Mouse (Mus musculus) kidney, postnatal 14 days (tissue): Measurements from ENCODE around the gene Tenm4.
"Not testable (repeated sequence)": the region's sequence is repeated elsewhere in the genome, so short reads cannot be mapped to it uniquely, and the experiment has no call there.

Experiments
- DNase-seq: peaks from one replicate; pipeline ENCODE4 v3.0.0; 2022; ENCODE audit warnings: mixed read lengths

Gene Tenm4

DNA sequence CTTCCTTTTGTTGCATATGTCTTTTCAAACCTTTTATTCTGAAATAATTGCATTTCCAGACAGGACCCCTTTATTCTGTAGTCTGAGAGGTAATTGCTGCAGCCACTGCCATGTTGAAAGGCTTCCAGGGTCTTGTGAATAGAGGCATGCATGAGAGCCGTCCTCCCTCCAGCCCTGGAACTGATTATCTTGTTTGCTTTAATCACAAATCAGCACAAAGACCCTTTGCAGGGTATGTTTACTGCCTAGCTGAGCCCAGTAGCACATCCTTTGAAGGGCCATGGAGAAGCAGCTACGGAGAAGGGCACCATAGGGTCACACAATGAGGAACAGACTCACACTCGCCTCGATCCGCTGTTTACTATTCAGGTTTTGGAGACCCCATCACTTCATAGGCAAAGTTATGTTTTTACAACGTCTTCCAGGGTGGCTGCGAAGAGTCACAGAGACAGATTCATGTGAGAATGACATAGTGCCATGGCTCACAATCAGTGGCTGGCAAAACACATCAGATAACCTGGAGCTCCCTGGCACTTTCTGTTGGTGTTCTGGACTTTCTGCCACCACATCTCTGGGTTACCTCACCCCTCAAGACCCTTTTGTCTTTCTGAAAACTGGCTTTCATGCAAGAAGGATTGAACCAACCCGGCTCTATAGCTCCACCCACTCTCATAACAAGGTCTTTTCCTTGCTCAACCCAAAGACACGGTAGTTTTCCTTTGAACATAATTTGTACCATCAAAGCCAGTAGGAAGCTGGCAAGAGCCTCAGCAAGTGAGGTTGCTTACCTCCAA, 425.6 kb downstream of the Tenm4 start:
- DNase-seq, result no peak

DNA sequence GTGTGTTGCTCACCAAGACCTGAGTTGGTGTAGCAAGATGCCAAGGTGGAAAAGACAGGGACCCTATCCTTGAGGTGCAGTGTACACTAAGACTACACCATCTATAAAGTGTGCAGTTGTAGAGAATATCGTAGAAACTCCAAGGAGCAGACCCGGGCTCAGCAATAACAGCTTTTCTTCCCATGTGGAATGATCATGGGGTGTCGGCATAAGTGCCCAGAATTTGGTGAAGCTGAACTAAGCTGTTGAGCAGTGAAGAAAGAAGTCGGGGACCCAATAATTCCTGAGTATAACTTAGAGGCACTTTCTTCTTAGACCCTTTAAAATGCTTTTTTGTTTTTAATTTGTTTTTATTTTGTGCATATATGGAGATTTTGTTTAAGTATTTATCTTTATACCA, 426.8 kb downstream of the Tenm4 start:
- no peak for DNase-seq

- DNase-seq, result no peak
These were observed 428.0 kb downstream of the Tenm4 start for GRCm38 (mm10) chr7:96599081-96599480.

DNA sequence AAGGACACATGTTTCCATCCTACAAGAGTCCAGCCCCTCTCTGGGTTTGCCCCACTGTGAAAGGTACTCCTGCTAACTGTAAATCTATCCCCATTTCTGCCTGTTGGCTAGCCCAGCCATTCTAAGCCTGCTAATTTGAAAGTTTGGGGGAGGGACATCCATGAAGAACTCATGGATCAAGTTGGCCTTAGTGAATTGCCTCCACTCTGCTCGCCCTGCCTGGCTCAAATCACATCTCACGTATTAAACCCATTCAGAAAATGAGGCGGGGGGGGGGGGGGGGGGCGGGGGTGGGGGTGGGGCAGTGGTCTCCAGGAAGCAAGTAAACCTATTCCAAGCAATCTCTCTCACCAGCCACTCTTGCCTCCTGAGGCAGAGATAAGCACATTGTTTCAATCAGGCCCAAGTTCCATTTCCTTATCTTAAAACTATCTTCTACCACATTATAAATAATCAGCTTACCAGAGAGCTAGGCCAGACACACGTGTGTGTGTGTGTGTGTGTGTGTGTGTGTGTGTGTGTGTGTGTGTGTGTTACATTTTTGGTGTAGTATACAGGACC, 429.4 kb downstream of the Tenm4 start:
- DNase-seq, result no peak

DNA sequence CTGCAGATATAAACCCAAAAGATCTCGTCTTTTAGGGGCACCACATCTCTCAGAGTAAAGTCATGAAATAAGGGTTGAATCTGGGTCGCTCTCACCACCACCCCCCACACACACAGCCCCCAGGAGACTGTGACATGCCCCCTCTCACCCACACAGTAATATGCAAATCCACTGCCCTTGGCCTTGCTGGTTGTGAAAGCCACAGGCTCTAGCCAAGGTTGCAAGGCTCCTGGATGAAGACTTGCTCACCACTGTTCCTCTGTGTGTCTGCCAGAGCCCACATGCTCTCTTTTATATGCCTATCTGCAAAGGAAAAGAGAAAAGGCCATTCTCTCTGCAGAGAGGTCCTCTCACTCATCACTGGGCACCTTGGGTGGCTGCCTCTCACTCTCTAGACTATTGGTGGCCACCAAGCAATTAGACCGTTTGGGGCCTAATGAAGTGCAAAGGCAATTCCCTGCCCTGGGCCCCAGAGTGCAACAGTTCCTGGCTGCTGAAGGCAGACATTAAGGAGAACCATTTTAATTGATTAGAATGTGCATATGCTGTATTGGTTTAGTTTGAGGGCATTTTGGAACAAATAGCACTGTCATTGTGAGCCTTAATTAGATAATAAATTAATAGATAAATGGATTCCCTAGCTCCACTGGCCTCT, 433.2 kb downstream of the Tenm4 start:
- no peak for DNase-seq

DNA sequence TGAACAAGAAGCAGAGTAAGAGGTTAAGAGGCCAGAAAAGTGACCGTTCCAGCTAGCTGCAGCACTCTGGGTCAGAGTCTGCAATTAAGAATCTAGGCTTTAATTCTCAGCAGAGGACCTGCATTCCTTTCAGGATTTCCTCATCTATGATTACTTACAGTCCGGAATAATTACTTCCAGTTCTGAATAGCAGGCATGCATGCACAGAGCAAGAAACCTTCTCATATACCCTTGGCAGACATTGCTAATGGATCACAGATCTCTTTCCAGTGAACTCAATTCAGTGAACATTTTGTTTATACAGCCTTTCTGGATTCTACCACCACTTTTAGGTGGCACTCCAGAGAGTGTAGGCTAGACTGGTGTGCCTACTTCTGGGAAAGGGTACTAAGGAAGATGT, 434.3 kb downstream of the Tenm4 start:
- no peak for DNase-seq

- DNase-seq, result peak; percentile 9
These were observed 439.0 kb downstream of the Tenm4 start for GRCm38 (mm10) chr7:96609854-96610586.

DNA sequence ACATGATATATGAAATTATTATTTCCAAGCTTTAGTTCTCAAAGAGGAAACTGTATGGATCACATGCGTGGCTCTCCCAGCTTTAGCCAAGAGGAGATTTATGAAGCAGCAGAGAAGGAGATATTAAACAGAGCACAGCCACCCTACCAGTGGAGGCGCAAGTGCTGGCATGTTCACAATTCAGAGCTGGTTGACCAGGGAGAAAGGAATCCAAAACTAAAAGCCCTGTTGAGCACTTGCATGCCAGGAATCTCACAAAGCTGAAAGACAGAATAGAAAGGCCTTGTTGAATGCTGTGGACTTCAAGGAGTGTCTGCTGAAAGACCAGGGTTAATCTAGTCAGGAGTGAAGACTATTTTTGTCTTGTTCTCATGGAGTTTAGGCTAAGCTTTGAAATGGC, 446.3 kb downstream of the Tenm4 start:
- no peak for DNase-seq

DNA sequence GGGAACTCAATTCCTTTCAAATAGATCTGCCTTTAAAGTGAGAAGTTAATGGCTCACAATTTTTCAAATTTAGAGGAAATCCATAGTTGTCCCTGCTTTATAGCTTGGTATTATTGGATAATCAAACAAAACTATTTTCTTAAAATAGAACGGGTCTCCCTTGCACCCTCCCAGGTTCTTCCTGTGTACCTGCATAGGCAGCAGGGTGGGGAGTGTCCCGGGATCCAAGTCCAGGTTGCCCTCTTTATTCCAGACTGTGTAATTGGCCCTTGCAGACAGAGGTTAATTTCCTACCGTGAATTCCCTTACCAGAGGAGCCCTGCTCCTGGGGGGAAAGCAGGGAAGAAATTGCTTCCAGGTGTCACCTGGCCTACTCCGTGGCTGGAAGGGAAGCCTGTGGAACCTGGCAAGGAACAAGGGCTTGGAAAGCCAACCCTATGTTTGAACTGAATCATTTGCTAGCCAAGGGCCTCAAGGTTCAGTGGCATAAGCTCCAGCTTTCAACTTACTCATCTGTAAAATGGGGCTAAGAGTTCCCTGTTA, 449.0 kb downstream of the Tenm4 start:
- no peak for DNase-seq

- no peak for DNase-seq
These were observed 455.3 kb downstream of the Tenm4 start for GRCm38 (mm10) chr7:96626338-96626737.

GRCm38 (mm10) chr7:96630551-96630950, 459.5 kb downstream of the Tenm4 start:
- not testable (repeated sequence) for DNase-seq

DNA sequence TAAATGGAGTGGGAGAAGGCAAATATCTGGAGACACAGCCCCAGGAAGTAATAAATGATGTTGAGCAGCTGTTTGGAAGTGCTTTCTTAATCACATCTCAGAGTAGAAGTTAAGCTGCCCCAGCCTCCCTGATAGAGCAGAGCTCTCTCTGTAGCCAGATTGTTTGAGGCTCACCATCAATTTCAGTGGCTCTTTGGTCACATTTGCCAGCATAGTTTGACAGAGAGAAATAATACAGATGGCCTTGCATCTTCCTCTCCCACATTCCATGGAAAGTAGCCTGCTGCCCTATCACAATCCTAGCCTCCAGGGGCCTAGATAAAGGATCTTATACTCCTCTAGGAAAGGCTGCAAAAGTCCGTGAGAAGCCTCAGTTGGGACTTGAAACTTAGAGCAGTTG, 462.0 kb downstream of the Tenm4 start:
- DNase-seq, result peak; percentile 43

DNA sequence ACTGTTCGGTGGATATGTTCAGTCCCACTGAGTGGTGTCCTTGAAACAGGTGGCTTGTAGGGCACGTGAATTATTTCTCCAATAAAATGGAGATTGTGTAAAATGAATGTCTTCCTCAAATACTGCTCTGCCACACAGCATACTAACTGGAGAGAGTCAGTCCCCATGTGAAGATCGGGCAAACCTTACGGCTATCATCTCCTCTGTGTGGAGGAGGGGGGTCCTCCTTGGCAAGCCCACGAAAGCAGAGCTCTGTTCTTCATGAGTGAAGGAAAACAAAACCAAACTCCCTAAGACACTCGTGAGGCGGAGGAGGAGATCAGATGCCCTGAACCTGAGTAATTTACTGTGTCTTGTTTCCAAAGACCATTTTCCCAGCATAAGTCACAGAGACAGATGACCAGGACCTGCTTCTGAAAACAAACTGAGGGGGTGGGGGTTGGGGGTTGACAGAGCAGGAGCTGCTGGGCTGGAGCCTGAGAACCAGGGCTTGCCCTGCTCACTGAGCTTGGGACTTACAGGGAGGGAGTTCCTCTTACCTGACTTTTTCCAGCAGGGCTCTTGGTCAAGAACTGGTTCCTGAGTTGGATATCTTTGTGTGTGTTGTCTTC, 464.9 kb downstream of the Tenm4 start:
- DNase-seq, result no peak

- DNase-seq, result peak; percentile 67
These were observed 472.6 kb downstream of the Tenm4 start for GRCm38 (mm10) chr7:96643461-96644204.

- no peak for DNase-seq
These were observed 473.1 kb downstream of the Tenm4 start for GRCm38 (mm10) chr7:96644205-96644531.

- no peak for DNase-seq
These were observed 476.6 kb downstream of the Tenm4 start for GRCm38 (mm10) chr7:96647657-96648056.

GRCm38 (mm10) chr7:96648606-96649005, 477.6 kb downstream of the Tenm4 start:
- DNase-seq, result no peak

DNA sequence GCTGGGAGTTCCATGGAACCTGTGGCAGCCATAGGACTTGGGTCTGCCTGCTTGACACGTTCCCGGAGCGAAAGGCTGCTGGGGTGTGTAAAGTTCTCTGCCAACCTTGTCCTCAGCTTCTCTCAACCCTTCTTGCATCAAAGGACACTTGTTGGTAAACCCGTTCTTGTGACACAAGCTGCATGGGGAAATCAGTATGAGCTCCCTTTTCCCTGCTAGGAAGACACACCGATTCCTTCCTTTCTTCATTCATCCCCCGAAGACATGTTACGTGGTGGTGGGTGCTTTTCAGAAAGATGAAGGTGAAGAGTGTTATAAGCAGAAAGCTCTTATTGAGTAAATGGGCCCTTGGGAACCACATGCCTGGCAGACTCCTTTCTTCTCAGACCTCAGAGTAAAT, 478.1 kb downstream of the Tenm4 start:
- no peak for DNase-seq

DNA sequence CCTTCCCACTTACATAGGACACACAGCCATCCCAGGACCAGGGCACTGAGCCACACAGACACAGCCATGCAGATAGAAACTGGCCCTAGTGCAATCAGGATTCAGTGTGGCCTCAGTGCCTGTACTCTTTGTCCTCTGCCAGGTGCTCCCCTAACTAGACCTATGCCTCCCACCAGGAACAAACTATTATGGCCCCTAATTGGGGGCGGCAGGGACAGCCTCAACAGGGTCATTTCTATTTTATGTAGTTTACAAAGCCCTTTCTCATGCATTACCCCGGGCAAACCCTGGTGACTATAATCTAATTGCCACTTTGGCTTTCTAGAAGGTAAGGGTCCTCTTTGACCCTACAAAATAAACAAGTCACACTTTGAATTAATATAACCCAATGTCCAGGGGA, 479.4 kb downstream of the Tenm4 start:
- no peak for DNase-seq

DNA sequence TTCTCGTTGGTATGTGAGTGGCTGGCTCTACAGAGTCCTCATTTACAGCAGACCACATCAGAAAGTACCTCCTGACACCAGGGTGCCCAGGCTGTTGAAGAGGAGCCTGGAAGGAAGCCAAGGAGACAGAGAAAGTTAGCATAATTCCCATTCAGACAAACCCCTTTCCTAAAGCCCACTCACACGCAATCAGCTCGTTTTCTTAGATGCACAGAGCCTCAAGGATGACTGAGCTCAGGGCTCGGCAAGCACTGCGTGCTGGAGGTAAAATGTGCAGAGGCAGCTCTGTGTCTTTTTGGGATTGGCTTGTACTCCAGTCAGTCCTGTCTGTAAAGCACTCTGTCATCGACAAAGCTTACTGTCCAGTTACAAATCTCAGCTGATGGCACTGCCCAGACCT, 480.0 kb downstream of the Tenm4 start:
- DNase-seq, result no peak

DNA sequence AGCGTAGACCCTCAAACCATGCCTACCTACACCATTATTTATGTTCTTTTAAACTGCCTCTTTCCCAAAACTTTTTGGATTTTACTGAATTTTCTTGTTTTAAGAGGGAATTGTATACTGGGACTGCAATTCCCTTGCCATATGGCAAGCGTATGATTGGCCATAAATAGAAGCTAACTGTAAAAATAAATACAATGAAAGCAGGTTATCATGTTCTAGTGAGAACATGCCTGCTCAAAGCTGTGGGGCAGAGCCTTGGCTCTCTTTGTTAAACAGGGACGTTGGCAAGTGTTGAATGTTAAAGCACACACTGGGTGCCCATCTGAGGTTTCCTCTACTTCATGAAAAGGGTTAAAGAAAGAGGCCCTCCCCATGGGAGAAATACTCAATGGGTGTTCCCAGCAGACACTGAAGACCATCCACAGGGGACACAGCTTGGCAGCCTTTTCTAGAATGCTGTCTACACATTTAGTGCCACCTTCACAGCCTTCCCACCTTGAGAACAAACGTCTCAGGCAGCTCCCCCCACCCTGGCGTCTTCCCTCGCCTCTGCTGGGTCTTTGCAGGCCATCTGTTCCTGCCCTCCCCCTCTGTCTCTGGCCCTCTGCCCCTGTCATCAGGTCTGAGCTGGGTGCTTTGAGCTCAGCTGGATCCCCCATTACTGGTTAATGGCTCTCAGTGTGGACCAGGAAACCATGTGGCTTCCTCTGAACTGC, 480.7 kb downstream of the Tenm4 start:
- DNase-seq, result no peak

DNA sequence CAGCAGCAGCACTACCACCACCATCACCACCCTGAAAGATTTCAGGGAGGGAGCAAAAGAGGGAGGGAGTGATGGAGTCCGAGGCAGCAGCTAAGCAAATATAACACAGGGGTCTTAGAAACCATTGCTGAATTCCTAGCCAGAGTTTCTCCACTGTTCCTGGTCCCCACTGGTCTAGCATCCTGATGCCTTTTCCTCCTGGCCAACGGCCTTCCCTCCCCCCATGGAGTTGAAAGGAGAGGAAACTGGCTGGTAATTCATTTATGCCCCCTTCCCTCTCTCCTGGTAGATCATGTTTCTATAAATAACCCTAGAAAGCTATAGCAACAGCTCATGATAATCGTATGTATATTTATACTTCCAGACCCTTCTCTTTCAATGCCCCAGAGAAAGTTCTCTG, 481.8 kb downstream of the Tenm4 start:
- no peak for DNase-seq
